Mouse (Mus musculus): Measurements from ENCODE around the gene Cuzd1. TPM values are rescaled to one million over a fixed set of nuclear protein-coding genes. Genes with fewer than 3 reads are reported as not detected.

Gene Cuzd1
- total RNA-seq, 2 experiments from 2014 or later, result 0.21 to 0.42 TPM

Other genes with a start within 250 kb of the Cuzd1 start
- gene 4933402N03Rik, start 176.0 kb downstream of the Cuzd1 start, total RNA-seq (2021), result not detected
- 10 to 100 TPM; 10.3 to 10.7 TPM for gene 5430419D17Rik, start 147.9 kb downstream of the Cuzd1 start, total RNA-seq (2021)
- gene Fam24b, start 7.2 kb upstream of the Cuzd1 start, total RNA-seq (2021), result not detected
- gene Fam24a, start 11.6 kb upstream of the Cuzd1 start, total RNA-seq (2021), result not detected
- 10 to 100 TPM; 15.0 to 17.5 TPM for gene 2310057M21Rik, start 40.5 kb upstream of the Cuzd1 start, total RNA-seq (2021)
- 10 to 100 TPM; 46.5 to 52.9 TPM for gene Pstk, start 48.8 kb upstream of the Cuzd1 start, total RNA-seq (2021)
- gene Ikzf5, start 88.2 kb upstream of the Cuzd1 start, total RNA-seq (2021), result 10 to 100 TPM; 29.2 to 37.8 TPM
- gene Acadsb, start 88.3 kb upstream of the Cuzd1 start, total RNA-seq (2021), result 100 to 1,000 TPM; 223 to 272 TPM
- not detected for gene Hmx3, start 220.6 kb upstream of the Cuzd1 start, total RNA-seq (2021)
- gene Hmx2, start 226.5 kb upstream of the Cuzd1 start, total RNA-seq (2021), result not detected
- 10 to 100 TPM; 28.7 to 29.2 TPM for gene Bub3, start 237.9 kb upstream of the Cuzd1 start, total RNA-seq (2021)

Data from heart, adult 18-20 months (tissue).